Mouse (Mus musculus) ES-Bruce4 (cell line): ENCODE results near the gene Slit3.

Source experiments
- CTCF ChIP-seq: IDR thresholded peaks from one replicate; pipeline ENCODE4 v1.8.1; 2011; ENCODE audit warnings: low read depth, low read length
- POLR2A ChIP-seq: IDR thresholded peaks from one replicate; pipeline ENCODE4 v1.8.1; 2011; ENCODE audit warnings: low read length; ENCODE audit not compliant: insufficient read depth

DNA sequence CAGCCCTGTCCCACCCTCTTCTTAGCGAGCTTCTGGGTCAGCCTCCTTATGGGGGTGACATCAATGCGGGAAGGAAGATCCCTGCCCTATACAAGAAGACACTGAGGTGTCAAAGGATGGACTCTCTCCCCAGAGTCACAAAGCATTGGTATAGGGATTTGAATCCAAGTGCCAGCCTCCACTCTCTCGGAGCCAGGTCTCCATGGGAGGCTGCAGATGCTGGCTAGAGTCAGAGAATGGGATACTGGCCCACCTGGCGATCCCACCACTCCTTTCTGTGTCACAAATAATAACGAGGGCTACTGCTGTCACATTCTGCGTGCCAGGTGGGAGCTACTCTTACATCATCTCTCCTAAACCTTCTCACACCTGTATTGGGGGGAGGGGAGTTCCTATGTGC, 549.2 kb downstream of the Slit3 start:
- no peak for TF ChIP-seq POLR2A
- no peak for TF ChIP-seq CTCF
